Mouse (Mus musculus): Measurements from ENCODE around the gene Gm14435.
"Not testable (repeated sequence)": the region's sequence is repeated elsewhere in the genome, so short reads cannot be mapped to it uniquely, and the experiment has no call there.

The Gm14435 gene

DNA sequence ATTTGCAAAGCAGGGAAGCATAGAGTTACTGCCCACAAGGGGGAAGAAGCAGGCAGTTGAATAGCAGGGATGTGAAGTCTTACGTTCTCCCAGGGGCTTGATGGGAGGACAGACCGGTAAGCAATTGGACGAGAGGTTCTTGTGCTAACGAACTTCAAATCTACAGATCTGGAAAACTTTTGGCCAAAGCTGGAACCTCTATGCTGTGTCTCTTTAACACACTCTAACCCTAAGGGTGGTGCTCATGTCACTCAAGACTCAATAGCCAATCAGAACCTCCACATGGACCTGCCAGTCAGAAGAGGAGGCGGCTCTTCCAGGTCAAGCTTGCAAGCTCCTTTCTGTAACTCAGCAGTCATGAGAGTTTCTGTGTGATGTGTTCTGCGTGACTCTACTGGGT is at the start of gene Gm14435:
Gene Gm14435, plus strand, starts transcription at position 301 of the 400 bp plus-strand sequence.
- not testable (repeated sequence) for DNase-seq (ENCODE audit: low read depth, low spot score)

All from R1 (cell line).